Mouse (Mus musculus) frontal cortex, postnatal 36 days (tissue): Measurements from ENCODE around the gene Cep85l.
A peak's percentile ranks its signal among the peaks of the same experiment; 100 is the strongest.

Experiments
- DNase-seq, 2 experiments: peaks; one replicate each; pipeline ENCODE4 v3.0.0; 2022; ENCODE audit warnings: low spot score in 2 of 2

Cep85l gene

GRCm38 (mm10) chr10:53342166-53342728, 37.5 kb downstream of the Cep85l start:
- DNase-seq: no peak

GRCm38 (mm10) chr10:53341288-53341965, 38.3 kb downstream of the Cep85l start:
- peak in 1 of 2 experiments; percentile 43 for DNase-seq

- DNase-seq: no peak
Observed at GRCm38 (mm10) chr10:53339045-53339444, 40.7 kb downstream of the Cep85l start.

GRCm38 (mm10) chr10:53337162-53337923, 42.4 kb downstream of the Cep85l start, which contains the start of gene Pln:
Gene Pln, plus strand, starts transcription at chr10:53337667.
- DNase-seq: no peak

GRCm38 (mm10) chr10:53335974-53336373, 43.8 kb downstream of the Cep85l start:
- DNase-seq: no peak

- DNase-seq: no peak
Observed at GRCm38 (mm10) chr10:53335266-53335665, 44.5 kb downstream of the Cep85l start.

GRCm38 (mm10) chr10:53332752-53333151, 47.0 kb downstream of the Cep85l start:
- no peak for DNase-seq

GRCm38 (mm10) chr10:53329257-53329656, 50.5 kb downstream of the Cep85l start:
- no peak for DNase-seq

- DNase-seq: no peak
Observed at GRCm38 (mm10) chr10:53326367-53326766, 53.4 kb downstream of the Cep85l start.

GRCm38 (mm10) chr10:53324663-53325062, 55.1 kb downstream of the Cep85l start:
- no peak for DNase-seq

- no peak for DNase-seq
Observed at GRCm38 (mm10) chr10:53323367-53323766, 56.4 kb downstream of the Cep85l start.

- no peak for DNase-seq
Observed at GRCm38 (mm10) chr10:53306674-53307073, 73.1 kb downstream of the Cep85l start.

GRCm38 (mm10) chr10:53305867-53306266, 73.9 kb downstream of the Cep85l start:
- no peak for DNase-seq

GRCm38 (mm10) chr10:53285147-53285546, 94.6 kb downstream of the Cep85l start:
- DNase-seq: no peak

- DNase-seq: no peak
Observed at GRCm38 (mm10) chr10:53272228-53272627, 107.5 kb downstream of the Cep85l start.

- DNase-seq: no peak
Observed at GRCm38 (mm10) chr10:53262021-53262420, 117.7 kb downstream of the Cep85l start.

GRCm38 (mm10) chr10:53235381-53235780, 144.4 kb downstream of the Cep85l start:
- no peak for DNase-seq

GRCm38 (mm10) chr10:53234683-53235082, 145.1 kb downstream of the Cep85l start:
- no peak for DNase-seq

GRCm38 (mm10) chr10:53234086-53234613, 145.6 kb downstream of the Cep85l start:
- no peak for DNase-seq

- no peak for DNase-seq
Observed at GRCm38 (mm10) chr10:53230809-53231208, 148.9 kb downstream of the Cep85l start.

- no peak for DNase-seq
Observed at GRCm38 (mm10) chr10:53229190-53229589, 150.6 kb downstream of the Cep85l start.
